Mouse (Mus musculus): ENCODE results near the gene Mipep. TPM values are rescaled to one million over a fixed set of nuclear protein-coding genes. Genes with fewer than 3 reads are reported as not detected.

The Mipep gene
- polyA plus RNA-seq, 2 experiments, result 7.5 to 12.6 TPM

DNA sequence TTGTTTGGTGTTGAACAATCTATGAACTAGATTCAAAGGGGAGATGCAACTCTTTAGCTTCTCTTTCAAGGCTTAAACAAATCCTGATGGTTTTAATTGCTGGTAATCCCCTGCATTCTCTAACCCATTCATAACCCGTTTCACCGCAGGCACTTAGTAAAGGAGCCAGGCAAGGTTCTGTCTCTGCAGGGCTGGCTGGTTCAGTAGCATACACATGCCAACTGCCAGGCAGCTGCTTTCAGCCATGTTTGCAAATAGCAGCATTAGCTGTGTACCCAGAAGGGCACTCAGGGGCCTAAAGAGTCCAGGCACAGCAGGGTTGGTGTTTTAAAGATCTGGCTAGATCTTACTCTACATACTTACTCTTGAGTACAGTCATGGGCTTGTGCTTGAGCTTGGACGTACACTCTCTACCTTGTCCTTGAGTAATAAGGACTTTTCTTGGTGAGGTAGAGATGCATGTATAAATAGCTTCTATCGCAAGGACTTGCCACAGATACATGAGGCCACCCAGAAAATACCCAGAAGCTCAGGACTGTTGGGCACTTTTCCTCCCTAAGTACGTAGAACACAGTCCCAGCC is 113.8 kb downstream of the Mipep start:
- no peaks in the 10 kb centered on the region for H3K36me3 ChIP-seq (replicated peaks; ENCODE audit: control insufficient read depth, insufficient read depth, low read depth)
- H3K4me3 ChIP-seq (ENCODE audit: insufficient read depth in 1 of 2, low read depth in 2 of 2, low read length in 2 of 2), result no peak overlapping the region
- H3K4me1 ChIP-seq (replicated peaks; ENCODE audit: control insufficient read depth in 2 of 2, insufficient read depth in 2 of 2, low read length in 1 of 2), result no peaks in the 10 kb centered on the region
- ATAC-seq (ENCODE audit: insufficient read depth) (no peak), DNase-seq (ENCODE audit: low read depth in 3 of 3, low spot score in 3 of 3) (no peak)
- H3K27me3 ChIP-seq (ENCODE audit: control insufficient read depth, insufficient read depth, low read length), result no peaks in the 10 kb centered on the region
- TF ChIP-seq EP300 (IDR thresholded peaks at IDR 0.05; ENCODE audit: low read depth), result no peak
- no peak for TF ChIP-seq CTCF (IDR thresholded peaks at IDR 0.05; ENCODE audit: low read depth)
- no peaks in the 10 kb centered on the region for H3K9me3 ChIP-seq (ENCODE audit: control insufficient read depth, low read length)
- H3K9ac ChIP-seq (replicated peaks), result no peak overlapping the region
- no peak overlapping the region for H3K4me2 ChIP-seq (ENCODE audit: low read depth)
- WGBS (ENCODE audit: insufficient replicate concordance), result 78% methylated on average over 5 of the region's 5 CpGs
- H3K27ac ChIP-seq, result no peak overlapping the region

DNA sequence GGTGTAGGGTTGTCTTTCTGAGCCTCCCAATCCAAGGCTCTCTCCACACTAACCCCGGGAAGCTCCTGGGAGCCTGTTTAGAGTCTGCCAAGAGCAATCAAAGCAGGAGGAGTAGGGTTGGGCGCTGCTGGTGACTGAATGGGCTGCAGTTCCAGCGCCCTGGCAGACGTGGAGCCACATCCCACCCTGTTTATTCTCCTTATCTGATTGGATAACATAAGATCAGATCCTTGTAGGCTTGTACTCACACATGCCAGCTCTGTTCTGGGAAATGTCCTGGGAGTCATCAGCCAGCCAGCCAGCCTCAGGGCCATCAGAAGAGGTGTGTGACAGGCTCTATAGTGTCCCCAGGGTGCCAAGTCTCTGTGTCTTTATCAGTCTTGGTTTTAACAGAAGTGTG is 120.1 kb downstream of the Mipep start:
- Histone ChIP-seq H3K9ac (replicated peaks) (no peak overlapping the region), H3K27me3 (ENCODE audit: control insufficient read depth, insufficient read depth, low read length) (no peaks in the 10 kb centered on the region), H3K4me2 (ENCODE audit: low read depth) (no peak overlapping the region), H3K4me3 (ENCODE audit: insufficient read depth in 1 of 2, low read depth in 2 of 2, low read length in 2 of 2) (no peak overlapping the region), H3K36me3 (replicated peaks; ENCODE audit: control insufficient read depth, insufficient read depth, low read depth) (no peaks in the 10 kb centered on the region), H3K27ac (no peak overlapping the region), H3K4me1 (replicated peaks; ENCODE audit: control insufficient read depth in 2 of 2, insufficient read depth in 2 of 2, low read length in 1 of 2) (no peaks in the 10 kb centered on the region), H3K9me3 (ENCODE audit: control insufficient read depth, low read length) (no peaks in the 10 kb centered on the region)
- no peak for TF ChIP-seq EP300 (IDR thresholded peaks at IDR 0.05; ENCODE audit: low read depth)
- TF ChIP-seq CTCF (IDR thresholded peaks at IDR 0.05; ENCODE audit: low read depth), result no peak
- ATAC-seq (ENCODE audit: insufficient read depth) (no peak), DNase-seq (ENCODE audit: low read depth in 3 of 3, low spot score in 3 of 3) (no peak)
- 44% methylated on average over 4 of the region's 4 CpGs for WGBS (ENCODE audit: insufficient replicate concordance)

DNA sequence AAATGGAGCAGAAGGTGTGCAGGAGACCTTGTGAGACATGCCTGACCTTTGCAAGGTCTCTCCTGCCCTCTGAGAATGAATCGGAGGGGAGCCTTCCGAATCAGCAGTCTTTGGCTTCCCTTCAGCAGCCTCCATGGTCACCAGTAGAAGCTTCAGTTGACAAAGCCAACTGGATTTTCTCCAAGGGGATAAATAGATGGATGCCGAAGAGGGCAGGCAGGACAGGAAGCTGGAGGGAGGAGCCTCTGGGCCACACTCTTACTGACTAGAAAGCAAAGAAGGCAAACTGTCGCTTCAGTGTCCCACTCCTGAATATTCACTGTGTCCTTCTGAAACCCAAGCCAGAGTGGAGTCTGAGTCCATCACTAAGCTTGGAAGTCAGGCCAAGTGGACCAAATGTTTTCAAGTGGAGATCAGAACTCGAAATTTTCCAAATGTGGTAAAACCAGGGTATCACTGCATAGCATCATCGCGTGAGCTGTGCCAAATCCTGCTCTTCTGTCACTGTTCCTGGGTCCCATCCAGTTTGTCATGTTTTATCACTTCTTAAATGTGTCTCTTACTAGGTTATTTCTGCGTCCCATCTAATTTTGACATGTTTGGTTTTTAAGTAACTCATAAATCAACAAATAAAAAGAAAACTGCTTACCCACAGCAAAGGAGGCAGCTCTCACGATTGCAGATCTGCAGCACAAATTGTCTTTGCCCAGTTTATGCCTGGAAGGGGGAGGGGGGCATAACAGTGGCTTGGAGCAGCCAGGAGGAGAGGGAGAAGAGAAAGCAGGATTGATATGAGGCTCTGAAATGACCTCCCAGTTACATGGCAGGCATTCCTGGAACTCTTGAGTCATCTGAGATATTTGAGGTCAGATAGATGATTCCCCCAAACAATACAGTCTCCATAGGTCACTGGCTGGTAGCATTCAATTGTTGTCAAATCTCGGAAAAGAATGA is 122.3 kb downstream of the Mipep start:
- no peaks in the 10 kb centered on the region for H3K36me3 ChIP-seq (replicated peaks; ENCODE audit: control insufficient read depth, insufficient read depth, low read depth)
- H3K9me3 ChIP-seq (ENCODE audit: control insufficient read depth, low read length), result no peaks in the 10 kb centered on the region
- H3K27me3 ChIP-seq (ENCODE audit: control insufficient read depth, insufficient read depth, low read length), result no peaks in the 10 kb centered on the region
- H3K4me2 ChIP-seq (ENCODE audit: low read depth), result no peak overlapping the region
- DNase-seq (ENCODE audit: low read depth in 3 of 3, low spot score in 3 of 3) (no peak), ATAC-seq (ENCODE audit: insufficient read depth) (no peak)
- no peak overlapping the region for H3K9ac ChIP-seq (replicated peaks)
- no peak for TF ChIP-seq CTCF (IDR thresholded peaks at IDR 0.05; ENCODE audit: low read depth)
- TF ChIP-seq EP300 (IDR thresholded peaks at IDR 0.05; ENCODE audit: low read depth), result no peak
- no peak overlapping the region for H3K27ac ChIP-seq
- 70% methylated on average over 10 of the region's 10 CpGs for WGBS (ENCODE audit: insufficient replicate concordance)
- H3K4me1 ChIP-seq (replicated peaks; ENCODE audit: control insufficient read depth in 2 of 2, insufficient read depth in 2 of 2, low read length in 1 of 2), result no peaks in the 10 kb centered on the region
- no peak overlapping the region for H3K4me3 ChIP-seq (ENCODE audit: insufficient read depth in 1 of 2, low read depth in 2 of 2, low read length in 2 of 2)

DNA sequence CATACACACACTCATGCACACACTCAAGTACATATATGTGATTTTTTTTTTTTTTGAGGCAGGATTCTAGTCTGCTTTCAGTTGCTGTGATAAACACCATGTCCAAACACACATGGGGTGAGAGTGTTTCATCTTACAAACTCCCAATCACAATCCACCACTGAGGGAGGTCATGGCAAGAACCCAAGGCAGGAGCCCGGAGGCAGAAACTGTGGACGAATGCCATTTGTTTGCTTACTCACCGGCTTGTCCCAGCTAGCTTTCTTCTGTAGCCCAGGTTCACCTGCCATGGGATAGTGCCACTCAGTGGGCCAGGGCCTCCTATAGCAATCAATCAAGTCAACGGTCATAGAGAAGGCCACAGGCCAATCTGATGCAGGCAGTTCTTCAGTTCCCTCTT is 125.0 kb downstream of the Mipep start:
- DNase-seq (ENCODE audit: low read depth in 3 of 3, low spot score in 3 of 3) (no peak), ATAC-seq (ENCODE audit: insufficient read depth) (no peak)
- WGBS (ENCODE audit: insufficient replicate concordance), result 77% methylated on average over 4 of the region's 4 CpGs
- Histone ChIP-seq H3K4me1 (replicated peaks; ENCODE audit: control insufficient read depth in 2 of 2, insufficient read depth in 2 of 2, low read length in 1 of 2) (no peaks in the 10 kb centered on the region), H3K4me2 (ENCODE audit: low read depth) (no peak overlapping the region), H3K4me3 (ENCODE audit: insufficient read depth in 1 of 2, low read depth in 2 of 2, low read length in 2 of 2) (no peak overlapping the region), H3K27ac (no peak overlapping the region), H3K36me3 (replicated peaks; ENCODE audit: control insufficient read depth, insufficient read depth, low read depth) (no peaks in the 10 kb centered on the region), H3K9ac (replicated peaks) (no peak overlapping the region), H3K9me3 (ENCODE audit: control insufficient read depth, low read length) (no peaks in the 10 kb centered on the region), H3K27me3 (ENCODE audit: control insufficient read depth, insufficient read depth, low read length) (no peaks in the 10 kb centered on the region)
- no peak for TF ChIP-seq EP300 (IDR thresholded peaks at IDR 0.05; ENCODE audit: low read depth)
